Mouse (Mus musculus): ENCODE measurements around the gene Grm8.

Grm8 gene

GRCm38 (mm10) chr6:27240416-27240815 lies 894.6 kb downstream of the Grm8 start:
- Histone ChIP-seq H3K27me3 (ENCODE audit: control insufficient read depth, insufficient read depth, low read length, poor library complexity, severe bottlenecking) (no peaks in the 10 kb centered on the region), H3K36me3 (ENCODE audit: control insufficient read depth, insufficient read depth, low read length, poor library complexity, severe bottlenecking) (no peaks in the 10 kb centered on the region)
- DNase-seq (ENCODE audit: low read depth, low spot score), result no peak

GRCm38 (mm10) chr6:27239968-27240367 lies 895.0 kb downstream of the Grm8 start:
- Histone ChIP-seq H3K27me3 (ENCODE audit: control insufficient read depth, insufficient read depth, low read length, poor library complexity, severe bottlenecking) (no peaks in the 10 kb centered on the region), H3K36me3 (ENCODE audit: control insufficient read depth, insufficient read depth, low read length, poor library complexity, severe bottlenecking) (no peaks in the 10 kb centered on the region)
- no peak for DNase-seq (ENCODE audit: low read depth, low spot score)
